Mouse (Mus musculus) left cerebral cortex, adult 2 months (tissue): ENCODE results near the gene Tnni3k. TPM values are rescaled to one million over a fixed set of nuclear protein-coding genes. Genes with fewer than 3 reads are reported as not detected.

ENCODE experiments used
- DNase-seq, 2 experiments: peaks; one replicate each; pipeline ENCODE4 v3.0.0; 2021 to 2022; ENCODE audit warnings: low spot score in 2 of 2, mixed read lengths in 1 of 2; ENCODE audit errors: extremely low spot score in 1 of 2
- H3K27ac ChIP-seq: fragments of 200-600 bp; 2 replicates; pipeline ENCODE4 v1.8.1; 2022
- H3K4me3 ChIP-seq: fragments of 200-600 bp; 2 replicates; pipeline ENCODE4 v1.8.1; 2022
- CTCF ChIP-seq: fragments of 200-600 bp; IDR thresholded peaks from 2 replicates; pipeline ENCODE4 v1.8.1; 2022; ENCODE audit warnings: antibody characterized with exemption, mild to moderate bottlenecking, moderate library complexity
- intact Hi-C: fragments of 180-260 bp; cut with DNase I; formaldehyde crosslinking; loops from one replicate; pipeline ENCODE4 v1.15.1; 2025
- total RNA-seq, 2 experiments: library from RNA; stranded (reverse); gene quantifications; 2 replicates each; pipeline ENCODE4 v1.2.3; 2021

Gene Tnni3k
- total RNA-seq, 2 experiments from 2014 or later: 0.54 TPM

DNA sequence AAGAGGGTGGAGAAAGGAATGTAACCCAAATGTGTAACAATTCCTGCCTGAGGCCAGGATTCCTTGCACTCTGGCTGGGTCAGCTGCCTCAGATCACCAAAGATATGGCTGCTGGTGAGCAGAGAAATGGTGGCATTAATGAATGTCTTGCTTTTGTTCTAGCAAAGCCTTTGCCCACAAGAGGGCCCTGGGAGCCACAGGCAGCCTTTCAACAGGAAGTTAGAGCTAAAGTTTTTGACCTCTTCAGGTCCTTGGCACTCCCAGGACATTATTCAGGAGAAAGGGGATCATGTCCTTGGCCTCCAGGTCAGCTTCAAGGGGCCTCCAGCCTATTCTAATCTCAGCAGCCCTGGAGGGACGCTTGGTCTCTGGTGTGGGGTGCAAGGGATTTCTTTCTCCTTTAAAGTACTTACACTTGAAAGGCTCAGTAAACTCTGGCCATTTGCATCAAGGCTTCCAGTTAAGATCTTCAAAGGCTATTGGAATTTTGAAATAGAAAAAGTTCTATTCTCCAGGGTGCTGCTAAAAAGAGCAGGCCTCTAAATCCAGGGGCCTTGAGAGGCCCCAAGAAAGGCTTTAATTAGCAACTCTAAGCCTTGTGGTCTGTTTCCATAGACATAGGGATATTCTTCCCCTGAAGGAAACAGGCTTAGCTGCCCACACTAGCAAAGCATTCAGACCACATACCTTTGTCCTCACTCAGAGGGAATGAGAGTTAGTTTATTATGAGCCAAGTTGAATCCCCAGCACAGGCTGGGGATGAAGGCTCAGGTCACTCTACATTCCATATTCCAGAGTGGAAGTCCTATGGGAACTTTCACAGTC, 16.0 kb downstream of the Tnni3k start:
- intact Hi-C loops: no loop called here
- DNase-seq: no peak
- Histone ChIP-seq H3K4me3 (no peak overlapping the region), H3K27ac (no peak overlapping the region)
- TF ChIP-seq CTCF: no peak

DNA sequence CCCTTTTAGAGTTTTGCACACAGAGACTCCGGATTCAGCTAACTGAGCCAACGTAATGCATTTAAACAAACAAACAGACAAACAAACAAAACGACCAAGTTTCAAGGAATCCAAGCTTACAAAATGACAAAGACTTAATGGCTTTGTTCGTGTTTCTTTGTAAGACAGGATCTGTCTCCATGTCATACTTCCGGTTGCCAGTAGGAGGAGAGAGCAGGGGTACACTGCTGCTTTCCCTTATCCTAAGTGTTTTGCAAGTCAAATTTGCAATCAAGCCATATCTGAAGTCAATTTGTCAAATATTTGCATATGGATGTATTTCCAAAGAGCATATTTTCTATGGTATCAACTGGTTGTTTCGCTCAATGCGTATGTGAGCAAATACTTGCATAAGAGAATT, 20.9 kb downstream of the Tnni3k start:
- H3K4me3 ChIP-seq: no peak overlapping the region
- DNase-seq: no peak
- peak; percentile 34 for TF ChIP-seq CTCF
- no peak overlapping the region for H3K27ac ChIP-seq
- intact Hi-C loops: no loop called here

DNA sequence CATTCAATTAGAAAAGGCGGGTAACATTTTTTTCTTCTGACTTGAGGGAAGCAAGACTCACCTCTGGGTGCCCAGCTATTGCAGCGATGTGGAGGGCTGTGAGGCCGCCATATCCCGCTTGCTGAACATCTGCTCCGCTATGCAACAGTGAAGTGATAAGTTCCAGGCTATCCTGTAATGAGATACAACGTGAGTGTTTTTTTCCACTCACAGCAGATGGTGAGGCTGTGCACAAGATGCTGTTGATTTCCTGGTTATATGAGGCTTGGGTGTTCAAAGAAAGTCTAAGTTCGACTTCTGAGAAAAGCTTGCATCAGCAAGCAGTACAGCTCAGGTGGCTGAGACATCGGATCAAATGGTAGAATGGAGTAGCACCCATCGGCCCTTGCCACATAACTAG, 25.0 kb downstream of the Tnni3k start:
- no peak overlapping the region for H3K4me3 ChIP-seq
- H3K27ac ChIP-seq: no peak overlapping the region
- intact Hi-C loops: no loop called here
- peak; percentile 8 to 10 for DNase-seq
- no peak for TF ChIP-seq CTCF

DNA sequence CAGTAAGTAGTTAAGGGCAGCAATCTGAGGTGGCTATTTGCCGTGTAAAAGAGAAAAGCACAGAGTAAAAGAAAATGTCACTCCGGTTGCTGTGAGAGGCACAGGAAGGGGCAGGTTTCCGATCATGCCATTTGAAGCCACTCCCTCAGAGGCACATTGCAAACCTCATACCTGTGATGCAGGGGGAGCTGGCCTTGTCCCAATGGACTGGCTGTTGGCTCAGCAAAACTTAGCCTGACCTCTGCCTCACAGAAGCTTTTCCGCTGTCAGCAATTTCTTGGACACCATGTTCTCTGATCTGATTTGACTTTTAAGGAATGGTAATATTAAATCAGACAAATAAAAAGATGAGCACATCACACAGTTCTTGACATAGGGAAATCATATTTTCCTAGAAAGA, 52.4 kb downstream of the Tnni3k start:
- no peak for DNase-seq
- no peak overlapping the region for H3K27ac ChIP-seq
- H3K4me3 ChIP-seq: no peak overlapping the region
- no peak for TF ChIP-seq CTCF
- intact Hi-C loops: no loop called here

DNA sequence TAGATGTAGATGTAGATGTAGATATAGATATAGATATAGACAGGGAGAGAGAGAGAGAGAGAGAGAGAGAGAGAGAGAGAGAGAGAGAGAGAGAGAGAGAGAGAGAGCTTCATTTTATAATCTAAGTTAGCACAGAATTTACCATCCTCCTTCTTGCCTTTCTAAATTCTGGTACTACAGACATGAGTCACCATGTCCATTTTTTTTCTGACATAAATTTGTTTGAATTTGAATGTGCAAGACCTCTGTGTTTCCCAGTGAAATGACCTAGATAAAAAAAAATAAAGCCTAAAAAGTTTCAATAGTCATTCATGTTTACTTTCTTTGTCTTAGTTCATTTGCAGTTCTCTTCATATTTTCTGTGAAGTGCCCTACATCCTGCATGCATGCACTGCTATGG, 54.2 kb downstream of the Tnni3k start:
- intact Hi-C loops: no loop called here
- no peak for TF ChIP-seq CTCF
- no peak for DNase-seq
- H3K4me3 ChIP-seq: no peak overlapping the region
- H3K27ac ChIP-seq: no peak overlapping the region

DNA sequence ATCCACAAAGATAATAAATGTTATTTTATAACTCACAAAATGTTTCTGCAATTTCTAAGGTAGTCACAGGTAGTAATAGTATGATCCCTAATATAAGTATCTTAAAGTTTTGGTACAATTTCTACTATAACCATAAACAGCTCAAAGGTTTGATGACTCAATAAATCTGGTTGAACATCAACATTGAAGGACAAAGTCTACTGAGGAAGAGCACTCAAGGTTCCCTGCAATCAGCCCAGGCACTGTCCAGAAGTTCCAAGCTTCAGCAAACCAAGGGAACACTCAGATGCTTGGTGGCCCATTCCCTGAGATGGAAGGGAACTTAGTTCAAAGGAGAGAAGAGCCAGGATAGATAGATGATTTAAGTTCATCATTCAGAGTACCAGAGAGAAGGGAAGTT, 62.5 kb downstream of the Tnni3k start:
- DNase-seq: no peak
- no peak for TF ChIP-seq CTCF
- Histone ChIP-seq H3K4me3 (no peak overlapping the region), H3K27ac (no peak overlapping the region)
- intact Hi-C loops: no loop called here

DNA sequence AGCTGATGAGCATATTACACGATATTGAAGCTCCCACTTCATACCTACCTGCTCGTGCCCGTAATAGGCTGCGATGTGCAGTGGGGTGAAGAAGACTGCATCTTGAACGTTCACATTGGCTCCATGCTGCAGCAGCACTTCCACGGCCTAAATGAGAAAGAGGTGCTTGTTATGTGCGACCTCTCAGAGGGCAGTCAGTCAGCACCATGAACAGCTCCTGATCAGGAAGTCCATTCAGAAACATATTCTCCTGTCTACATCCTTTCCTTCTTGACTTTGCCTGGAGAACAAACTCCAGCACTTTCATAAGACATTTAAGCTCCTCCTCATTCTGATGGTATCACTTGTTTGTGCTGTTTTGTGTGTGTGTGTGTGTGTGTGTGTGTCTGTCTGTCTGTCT, 76.1 kb downstream of the Tnni3k start:
- H3K27ac ChIP-seq: no peak overlapping the region
- no peak overlapping the region for H3K4me3 ChIP-seq
- intact Hi-C loops: no loop called here
- no peak for DNase-seq
- TF ChIP-seq CTCF: no peak

DNA sequence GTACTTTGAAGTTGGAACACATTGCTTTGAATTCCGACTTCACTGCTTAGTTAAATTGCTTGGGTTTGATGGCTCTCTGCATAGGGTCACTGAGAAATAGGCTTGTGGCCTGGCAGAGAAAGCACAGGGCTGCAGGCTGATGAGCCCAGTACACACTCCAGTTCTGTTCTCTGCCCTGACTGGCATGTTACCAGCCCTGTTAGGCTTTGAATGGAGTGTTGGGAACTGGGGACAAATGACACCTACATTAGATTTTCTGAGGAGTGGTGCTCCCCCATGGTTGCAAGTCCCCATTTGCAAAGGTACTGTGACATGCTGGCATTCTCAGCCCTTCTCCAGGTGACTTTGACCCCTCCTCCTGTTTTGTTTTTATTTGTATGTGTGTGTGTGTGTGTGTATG, 83.6 kb downstream of the Tnni3k start:
- no peak overlapping the region for H3K27ac ChIP-seq
- intact Hi-C loops: no loop called here
- no peak for DNase-seq
- H3K4me3 ChIP-seq: no peak overlapping the region
- no peak for TF ChIP-seq CTCF

DNA sequence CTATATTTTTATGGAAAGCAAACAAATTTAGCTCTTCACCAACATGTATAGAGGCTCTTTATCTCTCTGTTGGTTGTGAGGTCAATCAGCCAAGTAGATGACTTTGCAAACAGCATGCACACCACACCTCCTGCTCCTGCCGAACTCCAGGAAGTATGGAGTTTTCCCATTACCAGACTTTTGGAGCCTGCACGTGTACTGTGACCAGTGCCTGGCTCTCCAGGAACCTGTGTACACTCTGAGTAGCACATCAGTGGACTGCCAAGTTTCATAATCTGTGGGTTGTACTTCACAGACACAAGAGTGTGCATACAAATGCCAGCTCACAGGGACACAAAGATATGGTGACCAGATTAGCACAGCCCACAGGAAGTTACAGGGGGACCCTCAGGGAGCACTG, 84.2 kb downstream of the Tnni3k start:
- intact Hi-C loops: no loop called here
- no peak overlapping the region for H3K4me3 ChIP-seq
- TF ChIP-seq CTCF: no peak
- DNase-seq: no peak
- no peak overlapping the region for H3K27ac ChIP-seq

DNA sequence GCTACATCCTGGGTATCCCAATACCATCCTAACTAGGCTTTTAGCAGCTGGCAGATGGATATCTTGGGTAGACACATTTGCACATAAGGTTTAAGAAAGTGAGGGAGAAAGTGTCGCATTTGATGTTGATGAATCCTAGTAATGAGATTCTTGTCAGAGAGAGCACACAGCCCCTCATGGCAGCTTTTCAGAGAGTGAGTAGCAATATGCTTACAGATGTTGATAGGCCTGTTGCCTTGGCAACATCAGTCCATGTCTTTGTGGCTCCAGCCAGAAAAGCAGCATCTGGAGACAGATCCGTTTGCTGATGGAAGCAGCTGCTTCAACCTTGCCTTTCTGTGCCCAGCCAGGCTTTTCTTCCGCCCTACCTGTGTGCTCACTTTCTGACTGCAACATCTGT, 93.9 kb downstream of the Tnni3k start:
- intact Hi-C loops: no loop called here

DNA sequence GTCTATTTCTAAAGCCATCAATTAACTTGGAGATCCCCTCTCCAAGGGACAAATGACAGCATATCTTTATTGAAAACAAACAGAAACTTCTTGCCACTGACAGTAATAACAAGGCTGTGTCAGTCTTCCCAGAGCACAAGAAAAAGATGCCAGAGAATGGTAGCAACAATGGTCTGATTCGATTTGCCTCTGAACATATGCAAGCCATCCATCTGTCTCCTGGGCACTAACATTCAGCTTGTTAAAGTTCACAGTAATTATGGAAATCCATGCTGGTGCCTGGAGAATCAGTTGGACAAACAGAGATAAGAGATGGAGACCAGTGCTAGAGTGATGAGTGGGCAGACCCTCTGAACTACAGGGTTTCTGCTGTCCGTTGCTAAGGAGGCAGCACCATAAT, 102.1 kb downstream of the Tnni3k start:
- no peak overlapping the region for H3K4me3 ChIP-seq
- H3K27ac ChIP-seq: no peak overlapping the region
- intact Hi-C loops: no loop called here
- DNase-seq: no peak
- no peak for TF ChIP-seq CTCF

More for the DNA sequence above, 93.9 kb downstream of the Tnni3k start:
- Histone ChIP-seq H3K27ac (no peak overlapping the region), H3K4me3 (no peak overlapping the region)
- no peak for TF ChIP-seq CTCF
- DNase-seq: no peak

DNA sequence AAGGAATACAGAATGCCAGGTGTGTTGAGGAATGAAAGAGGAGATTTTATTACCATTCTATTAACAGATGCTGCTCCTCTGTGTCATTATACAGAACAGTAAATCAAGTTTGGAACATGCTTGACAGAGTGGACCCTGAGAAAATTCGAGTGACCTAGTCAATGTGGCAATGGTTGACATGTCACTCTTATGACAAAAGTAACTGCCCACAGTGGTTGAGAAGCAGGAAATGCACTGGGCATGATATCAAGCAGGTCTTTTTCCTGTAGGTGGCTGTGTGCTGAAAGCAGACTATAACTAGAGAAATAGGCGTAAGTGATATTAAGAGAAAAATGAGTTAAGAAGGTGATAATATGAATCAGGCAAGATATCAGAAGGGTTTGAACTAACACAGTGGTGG, 105.7 kb downstream of the Tnni3k start:
- DNase-seq: no peak
- Histone ChIP-seq H3K27ac (no peak overlapping the region), H3K4me3 (no peak overlapping the region)
- intact Hi-C loops: no loop called here
- TF ChIP-seq CTCF: no peak

DNA sequence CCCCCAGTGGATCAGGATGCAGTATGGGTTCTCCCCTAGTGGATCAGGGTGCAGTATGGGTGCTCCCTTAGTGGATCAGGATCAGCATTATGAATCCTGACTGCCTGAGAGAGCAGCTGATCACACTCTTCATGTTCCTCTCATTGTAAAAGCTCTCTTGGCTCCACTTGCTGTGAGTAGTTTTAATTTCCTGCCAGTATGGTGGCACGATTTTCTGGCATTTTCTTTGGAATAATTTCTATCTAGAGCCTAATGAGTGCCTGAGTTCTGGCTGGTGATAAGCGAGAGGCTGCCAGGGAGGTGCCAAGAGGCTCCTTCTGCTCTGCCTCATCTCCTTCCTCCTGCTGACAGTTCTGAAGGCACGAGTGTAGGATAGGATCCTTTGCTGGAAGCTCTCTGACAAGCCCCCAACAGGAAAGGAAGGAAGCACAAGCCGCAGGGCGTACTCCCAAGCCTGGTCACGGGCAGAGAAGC, 109.5 kb downstream of the Tnni3k start:
- Histone ChIP-seq H3K4me3 (no peak overlapping the region), H3K27ac (no peak overlapping the region)
- no peak for TF ChIP-seq CTCF
- DNase-seq: no peak
- intact Hi-C loops: no loop called here
